35 mouse cellular contexts compared by ENCODE assay signal in the genomic region with DNA sequence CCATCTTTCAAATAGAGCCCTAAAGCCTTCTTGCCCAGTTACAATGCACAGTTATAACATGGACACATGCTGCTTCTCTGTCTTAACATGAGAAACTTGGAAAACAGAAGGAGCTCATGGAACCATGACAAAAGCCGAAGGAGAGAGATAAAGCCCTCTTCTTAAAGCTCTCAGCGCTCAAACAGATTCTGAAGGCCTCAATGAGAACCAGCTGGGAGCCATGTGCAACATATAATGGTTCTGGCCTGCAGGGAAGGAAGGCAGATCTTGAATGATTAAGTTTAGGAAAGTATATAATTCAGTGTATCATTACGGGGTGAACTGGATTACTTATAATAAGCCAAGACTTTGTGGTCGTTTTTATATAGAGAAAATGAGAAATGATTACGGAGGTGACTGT.
"Had no signal": no experiment of that assay in that cellular context is flagged by ENCODE, and none has a peak within 500 bp of the region (broad histone marks: within the 10 kb centered on the region; RNA-seq: fewer than 3 reads in every experiment).

No protein-coding gene starts in this region.

- H3K4me2 ChIP-seq: heart, embryonic 11.5 days; heart, embryonic 12.5 days; heart, embryonic 13.5 days; heart, embryonic 15.5 days; hindbrain, embryonic 12.5 days; hindbrain, embryonic 13.5 days; hindbrain, embryonic 14.5 days; hindbrain, embryonic 15.5 days; intestine, embryonic 15.5 days; kidney, embryonic 15.5 days had no signal

- H3K27me3 ChIP-seq: heart, embryonic 12.5 days; heart, embryonic 13.5 days; heart, embryonic 15.5 days; hindbrain, embryonic 12.5 days; hindbrain, embryonic 13.5 days; hindbrain, embryonic 15.5 days; intestine, embryonic 15.5 days; kidney, embryonic 15.5 days had no signal

- H3K36me3 ChIP-seq: heart, embryonic 10.5 days; heart, embryonic 12.5 days; heart, embryonic 13.5 days; heart, embryonic 15.5 days; hindbrain, embryonic 10.5 days; hindbrain, embryonic 12.5 days; hindbrain, embryonic 13.5 days; hindbrain, embryonic 15.5 days; intestine, embryonic 15.5 days; kidney, embryonic 15.5 days had no signal

- ATAC-seq: hindbrain, embryonic 16.5 days; hindbrain, postnatal 0 days; inflammation-experienced regulatory T-cells, adult 6 months; intestine, embryonic 15.5 days; intestine, embryonic 16.5 days; intestine, postnatal 0 days had no signal

- H3K9me3 ChIP-seq: heart, embryonic 10.5 days; heart, embryonic 12.5 days; heart, embryonic 13.5 days; heart, embryonic 15.5 days; hindbrain, embryonic 10.5 days; hindbrain, embryonic 12.5 days; hindbrain, embryonic 13.5 days; hindbrain, embryonic 15.5 days; intestine, embryonic 15.5 days; kidney, embryonic 15.5 days had no signal

- DNase-seq: heart, postnatal 10 days; heart, postnatal 14 days; heart, postnatal 36 days; heart, postnatal 4 days; kidney, adult 11 months; kidney, adult 18-20 months; kidney, adult 2 months; kidney, adult 8-10 months; kidney, adult 9 months; kidney, postnatal 10 days; kidney, postnatal 25 days; kidney, postnatal 36 days; kidney, postnatal 4 days; layer of hippocampus, adult 9-11 months; layer of hippocampus, postnatal 36 days had no signal

- H3K4me1 ChIP-seq: heart, embryonic 10.5 days; heart, embryonic 12.5 days; heart, embryonic 13.5 days; heart, embryonic 15.5 days; hindbrain, embryonic 10.5 days; hindbrain, embryonic 12.5 days; hindbrain, embryonic 13.5 days; hindbrain, embryonic 15.5 days; intestine, embryonic 15.5 days; kidney, embryonic 15.5 days had no signal

- H3K4me3 ChIP-seq: heart, embryonic 10.5 days; heart, embryonic 12.5 days; heart, embryonic 13.5 days; heart, embryonic 15.5 days; hindbrain, embryonic 10.5 days; hindbrain, embryonic 12.5 days; hindbrain, embryonic 13.5 days; hindbrain, embryonic 15.5 days; intestine, embryonic 15.5 days; kidney, embryonic 15.5 days; layer of hippocampus, adult 2 months; left cerebral cortex, adult 2 months had no signal

- H3K27ac ChIP-seq: heart, embryonic 10.5 days; heart, embryonic 13.5 days; heart, embryonic 15.5 days; hindbrain, embryonic 10.5 days; hindbrain, embryonic 12.5 days; hindbrain, embryonic 13.5 days; hindbrain, embryonic 14.5 days; hindbrain, embryonic 15.5 days; hindbrain, postnatal 0 days; intestine, embryonic 15.5 days; kidney, embryonic 15.5 days; kidney, postnatal 0 days; layer of hippocampus, adult 2 months; left cerebral cortex, adult 2 months had no signal

- H3K9ac ChIP-seq: heart, embryonic 12.5 days; heart, embryonic 13.5 days; heart, embryonic 15.5 days; hindbrain, embryonic 12.5 days; hindbrain, embryonic 13.5 days; hindbrain, embryonic 14.5 days; hindbrain, embryonic 15.5 days; intestine, embryonic 15.5 days; kidney, embryonic 15.5 days had no signal
